Mouse (Mus musculus) lung, postnatal 0 days (tissue): ENCODE data around the gene Shroom2.

Experiments used
- CTCF ChIP-seq: IDR thresholded peaks from 2 replicates; pipeline ENCODE4 v1.5.1; 2016; ENCODE audit warnings: antibody characterized with exemption, mild to moderate bottlenecking
- EP300 ChIP-seq: IDR thresholded peaks from 2 replicates; pipeline ENCODE4 v1.6.1; 2016; ENCODE audit warnings: antibody characterized with exemption, mild to moderate bottlenecking, control low read depth

DNA sequence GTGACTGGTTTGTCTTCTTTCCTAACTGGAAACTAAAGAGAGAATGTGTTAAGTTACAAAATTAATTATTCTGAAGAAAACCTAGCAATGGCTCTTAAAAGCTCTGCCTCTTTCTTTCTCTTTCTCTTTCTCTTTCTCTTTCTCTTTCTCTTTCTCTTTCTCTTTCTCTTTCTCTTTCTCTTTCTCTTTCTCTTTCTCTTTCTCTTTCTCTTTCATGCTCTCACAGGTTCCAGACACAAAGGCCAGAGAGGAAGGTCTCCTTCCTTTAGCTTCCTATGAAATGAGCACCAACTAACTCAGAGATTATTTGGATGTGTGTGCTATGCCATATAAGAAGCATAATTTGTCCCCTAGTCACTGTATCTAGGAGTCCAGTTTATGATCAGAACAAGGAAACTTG is 36.1 kb upstream of the Shroom2 start:
- no peak for TF ChIP-seq CTCF
- TF ChIP-seq EP300, result no peak
